30 mouse cellular contexts compared by ENCODE assay signal in genomic region chr8:49769829-49770228, GRCm38 (mm10).
DNase-seq lines count a peak whose midpoint lies in the region; ATAC-seq and TF ChIP-seq lines count a peak whose summit lies in the region.
"Had no signal": no experiment of that assay in that cellular context is flagged by ENCODE, and none has a peak within 500 bp of the region (broad histone marks: within the 10 kb centered on the region; RNA-seq: fewer than 3 reads in every experiment).

No protein-coding gene starts in this region.

- H3K9ac ChIP-seq in limb, embryonic 14.5 days (ENCODE audit: low read depth, low read length, severe bottlenecking) = no peak overlapping the region
- H3K9ac ChIP-seq: embryonic facial prominence, embryonic 13.5 days; forebrain, embryonic 13.5 days; heart, embryonic 12.5 days; heart, embryonic 15.5 days; hindbrain, embryonic 14.5 days had no signal

- no peak overlapping the region for H3K27ac ChIP-seq in kidney, adult 2 months (ENCODE audit: insufficient read depth, low read depth, low read length)
- no peak overlapping the region for H3K27ac ChIP-seq in limb, embryonic 14.5 days (replicated peaks; ENCODE audit: low read depth, low read length)
- H3K27ac ChIP-seq in limb, embryonic 10.5 days = no peak overlapping the region
- H3K27ac ChIP-seq: embryonic facial prominence, embryonic 13.5 days; forebrain, embryonic 10.5 days; forebrain, embryonic 13.5 days; heart, embryonic 15.5 days; hindbrain, embryonic 14.5 days; hindbrain, postnatal 0 days had no signal

- WGBS in kidney, adult 2 months = 37% methylated on average over 4 of the region's 4 CpGs
- WGBS in limb, embryonic 14.5 days = 37% methylated on average over 4 of the region's 4 CpGs
- 72% methylated on average over 4 of the region's 4 CpGs for WGBS in limb, embryonic 10.5 days

- ATAC-seq in limb, embryonic 14.5 days (ENCODE audit: low FRiP score, low read depth) = no peak
- ATAC-seq: forebrain, embryonic 13.5 days; forebrain, embryonic 16.5 days; hindbrain, postnatal 0 days; inflammation-experienced regulatory T-cells, adult 6 months; Patski had no signal

- TF ChIP-seq POLR2A in kidney, adult 2 months (IDR thresholded peaks at IDR 0.05; ENCODE audit: low read depth, low read length) = no peak
- no peak for TF ChIP-seq POLR2A in limb, embryonic 14.5 days (IDR thresholded peaks at IDR 0.05; ENCODE audit: borderline replicate concordance, extremely low read depth, insufficient read depth, insufficient read length)

- no peaks in the 10 kb centered on the region for H3K36me3 ChIP-seq in kidney, adult 2 months (ENCODE audit: control insufficient read depth, insufficient read depth, low read length)
- no peaks in the 10 kb centered on the region for H3K36me3 ChIP-seq in limb, embryonic 14.5 days (ENCODE audit: control insufficient read depth, insufficient read depth, low read length)
- H3K36me3 ChIP-seq in limb, embryonic 10.5 days = no peaks in the 10 kb centered on the region
- H3K36me3 ChIP-seq: embryonic facial prominence, embryonic 13.5 days; forebrain, embryonic 10.5 days; G1E; heart, embryonic 12.5 days; heart, embryonic 15.5 days had no signal

- H3K9me3 ChIP-seq in limb, embryonic 14.5 days (ENCODE audit: control insufficient read depth, low read length) = no peaks in the 10 kb centered on the region
- H3K9me3 ChIP-seq in limb, embryonic 10.5 days (replicated peaks) = no peaks in the 10 kb centered on the region
- H3K9me3 ChIP-seq: embryonic facial prominence, embryonic 13.5 days; forebrain, embryonic 10.5 days; forebrain, embryonic 13.5 days; heart, embryonic 12.5 days; heart, embryonic 15.5 days had no signal

- H3K4me1 ChIP-seq in kidney, adult 2 months (ENCODE audit: control insufficient read depth, insufficient read depth, low read length) = no peaks in the 10 kb centered on the region
- H3K4me1 ChIP-seq in limb, embryonic 14.5 days (ENCODE audit: control insufficient read depth, insufficient read depth, low read length) = no peaks in the 10 kb centered on the region
- no peaks in the 10 kb centered on the region for H3K4me1 ChIP-seq in limb, embryonic 10.5 days
- H3K4me1 ChIP-seq: embryonic facial prominence, embryonic 13.5 days; heart, embryonic 12.5 days; heart, embryonic 15.5 days had no signal

- no peak overlapping the region for H3K4me3 ChIP-seq in kidney, adult 2 months (ENCODE audit: insufficient read depth, low read depth, low read length)
- H3K4me3 ChIP-seq in limb, embryonic 14.5 days (replicated peaks; ENCODE audit: low read length) = no peak overlapping the region
- no peak overlapping the region for H3K4me3 ChIP-seq in limb, embryonic 10.5 days
- H3K4me3 ChIP-seq: embryonic facial prominence, embryonic 13.5 days; forebrain, embryonic 10.5 days; forebrain, embryonic 13.5 days; heart, embryonic 12.5 days; heart, embryonic 15.5 days had no signal

- no peak for TF ChIP-seq CTCF in kidney, adult 2 months (conservative IDR thresholded peaks at IDR 0.05; ENCODE audit: insufficient read depth, insufficient read length, low read depth, low read length)

- DNase-seq in cerebellum, postnatal 10 days = peak; percentile 5 to 20
- DNase-seq in cerebellum, adult 9-10 months = no peak
- DNase-seq in kidney, adult 2 months = peak; percentile 2
- DNase-seq in kidney, adult 18-20 months = no peak
- peak; percentile 3 for DNase-seq in limb, embryonic 14.5 days (ENCODE audit: low spot score)
- no peak for DNase-seq in limb, embryonic 10.5 days (ENCODE audit: low spot score)
- no peak for DNase-seq in gastrocnemius, postnatal 4 days (ENCODE audit: low spot score in 2 of 2)
- DNase-seq: adrenal gland, adult 2 months; adrenal gland, postnatal 25 days; B cell, adult 2 months; cerebellum, adult 11-12 months; cerebellum, adult 8-10 months; cerebellum, postnatal 25 days; gastrocnemius, postnatal 10 days; gastrocnemius, postnatal 36 days; heart, adult 18-20 months; heart, postnatal 14 days; heart, postnatal 4 days had no signal

- H3K4me2 ChIP-seq in limb, embryonic 14.5 days (replicated peaks; ENCODE audit: low read depth, low read length, severe bottlenecking) = no peak overlapping the region
- H3K4me2 ChIP-seq: embryonic facial prominence, embryonic 13.5 days; forebrain, embryonic 13.5 days; heart, embryonic 12.5 days; heart, embryonic 15.5 days; hindbrain, embryonic 14.5 days had no signal

- H3K27me3 ChIP-seq in kidney, adult 2 months (replicated peaks; ENCODE audit: control insufficient read depth, insufficient read depth, low read length) = no peaks in the 10 kb centered on the region
- H3K27me3 ChIP-seq in limb, embryonic 14.5 days (ENCODE audit: control insufficient read depth, insufficient read depth, low read length) = no peaks in the 10 kb centered on the region
- H3K27me3 ChIP-seq in limb, embryonic 10.5 days (ENCODE audit: low read depth, poor library complexity, severe bottlenecking) = no peaks in the 10 kb centered on the region
- H3K27me3 ChIP-seq: CH12.LX; embryonic facial prominence, embryonic 13.5 days; forebrain, embryonic 13.5 days; heart, embryonic 12.5 days; heart, embryonic 15.5 days had no signal

Comparison
In these comparisons a context has a peak if more than half of its experiments do, and no peak if none do; other contexts are left out.
1. DNase-seq: peak in cerebellum, postnatal 10 days (2 of 2), kidney, adult 2 months (single experiment) and limb, embryonic 14.5 days (single experiment); none in cerebellum, adult 9-10 months (single experiment), kidney, adult 18-20 months (single experiment), limb, embryonic 10.5 days (single experiment) and gastrocnemius, postnatal 4 days (0 of 2).